Mouse (Mus musculus) telencephalon, adult 2 months (tissue): ENCODE measurements around the gene Tomm34.

Experiments used
- DNase-seq: peaks from one replicate; pipeline ENCODE4 v3.0.0-alpha.2; 2011; ENCODE audit warnings: low read depth, low spot score

Gene Tomm34

GRCm38 (mm10) chr2:164010944-164011343 is 60.0 kb downstream of the Tomm34 start:
- no peak for DNase-seq

- no peak for DNase-seq
Observed at GRCm38 (mm10) chr2:164010496-164010895, 60.5 kb downstream of the Tomm34 start.

- no peak for DNase-seq
Observed at GRCm38 (mm10) chr2:164009227-164009626, 61.7 kb downstream of the Tomm34 start.

GRCm38 (mm10) chr2:164007987-164008545 is 62.9 kb downstream of the Tomm34 start:
- no peak for DNase-seq

GRCm38 (mm10) chr2:164007547-164007946 is 63.4 kb downstream of the Tomm34 start:
- no peak for DNase-seq

- DNase-seq, result no peak
Observed at GRCm38 (mm10) chr2:164006932-164007331, 64.0 kb downstream of the Tomm34 start.

- DNase-seq, result no peak
Observed at GRCm38 (mm10) chr2:164004503-164004902, 66.5 kb downstream of the Tomm34 start.
